Mouse (Mus musculus) liver, postnatal 0 days (tissue): ENCODE results near the gene Aldh3b1. TPM values are rescaled to one million over a fixed set of nuclear protein-coding genes. Genes with fewer than 3 reads are reported as not detected.

Source experiments
- ATAC-seq: fragments of 200-750 bp; cut with Nextera tagmentation; 2 replicates; pipeline ENCODE4 v1.8.0; 2017; ENCODE audit warnings: mild to moderate bottlenecking, moderate library complexity
- DNase-seq: peaks from one replicate; pipeline ENCODE4 v3.0.0-alpha.2; 2016
- H3K27ac ChIP-seq: fragments of 300-500 bp; sonication (generic); 2 replicates; pipeline ENCODE4 v1.5.1; 2014; ENCODE audit warnings: antibody characterized with exemption, moderate library complexity, mild to moderate bottlenecking, low read depth
- H3K27me3 ChIP-seq: fragments of 300-500 bp; sonication (generic); 2 replicates; pipeline ENCODE4 v1.6.1; 2014; ENCODE audit warnings: low read length, control low read depth, mixed read lengths; ENCODE audit not compliant: insufficient read depth
- H3K36me3 ChIP-seq: fragments of 300-500 bp; sonication (generic); replicated peaks from 2 replicates; pipeline ENCODE4 v1.6.1; 2014; ENCODE audit warnings: mild to moderate bottlenecking, control low read depth, low read length, moderate library complexity, mixed read lengths; ENCODE audit not compliant: insufficient read depth
- H3K4me1 ChIP-seq: fragments of 300-500 bp; sonication (generic); 2 replicates; pipeline ENCODE4 v1.6.1; 2014; ENCODE audit warnings: antibody characterized with exemption, mild to moderate bottlenecking, control low read depth; ENCODE audit not compliant: insufficient read depth
- H3K4me2 ChIP-seq: fragments of 300-500 bp; sonication (generic); 2 replicates; pipeline ENCODE4 v1.6.1; 2014; ENCODE audit warnings: low read depth, mild to moderate bottlenecking, low read length, moderate library complexity, mixed read lengths
- H3K4me3 ChIP-seq: fragments of 300-500 bp; sonication (generic); 2 replicates; pipeline ENCODE4 v1.5.1; 2014; ENCODE audit warnings: low read depth, low read length
- H3K9ac ChIP-seq: fragments of 300-500 bp; sonication (generic); replicated peaks from 2 replicates; pipeline ENCODE4 v1.6.1; 2014; ENCODE audit warnings: mild to moderate bottlenecking, moderate library complexity
- H3K9me3 ChIP-seq: fragments of 300-500 bp; sonication (generic); 2 replicates; pipeline ENCODE4 v1.6.1; 2016; ENCODE audit warnings: mild to moderate bottlenecking, control low read depth, low read length, mixed read lengths
- CTCF ChIP-seq: sonication (generic); IDR thresholded peaks from 2 replicates; pipeline ENCODE4 v1.5.1; 2016; ENCODE audit warnings: antibody characterized with exemption, low read depth
- EP300 ChIP-seq: IDR thresholded peaks from 2 replicates; pipeline ENCODE4 v1.6.1; 2016; ENCODE audit warnings: antibody characterized with exemption, low read depth, mild to moderate bottlenecking
- WGBS: fragments of 180-500 bp; shearing (Covaris S2); extraction: QIAGEN DNeasy Blood & Tissue Kit; methylation state at CpG from one replicate; pipeline ENCODE4 v1.1.7; 2014; ENCODE audit not compliant: insufficient replicate concordance; 5-methylcytosine and 5-hydroxymethylcytosine counted together
- polyA plus RNA-seq: library from polyadenylated mRNA; unstranded; fragments of >200 nt; fragmentation: Nextera tagmentation; extraction: Ambion mirVana; gene quantifications from 2 replicates; pipeline ENCODE4 v1.2.1, GENCODE M21; 2015

Aldh3b1 gene
- polyA plus RNA-seq, 1 experiment from 2014 or later: 9.5 TPM

- H3K36me3 ChIP-seq: peaks cover 28% of the 10 kb centered on the region
- peak overlapping the region; percentile 84; the same call in 1 of the 2 replicates for H3K9ac ChIP-seq
- peak overlapping the region; percentile 90 for H3K4me2 ChIP-seq
- H3K27ac ChIP-seq: peak overlapping the region; percentile 91
- TF ChIP-seq CTCF (no peak), EP300 (no peak)
- no peak for ATAC-seq
- DNase-seq: no peak
- peak overlapping the region; percentile 72 for H3K4me3 ChIP-seq
- WGBS: 62% methylated on average over 8 of the region's 8 CpGs
- H3K9me3 ChIP-seq: no peaks in the 10 kb centered on the region
- H3K27me3 ChIP-seq: no peaks in the 10 kb centered on the region
- peaks cover 40% of the 10 kb centered on the region for H3K4me1 ChIP-seq
Measured at GRCm38 (mm10) chr19:3907876-3908660, 21.5 kb downstream of the Aldh3b1 start.

DNA sequence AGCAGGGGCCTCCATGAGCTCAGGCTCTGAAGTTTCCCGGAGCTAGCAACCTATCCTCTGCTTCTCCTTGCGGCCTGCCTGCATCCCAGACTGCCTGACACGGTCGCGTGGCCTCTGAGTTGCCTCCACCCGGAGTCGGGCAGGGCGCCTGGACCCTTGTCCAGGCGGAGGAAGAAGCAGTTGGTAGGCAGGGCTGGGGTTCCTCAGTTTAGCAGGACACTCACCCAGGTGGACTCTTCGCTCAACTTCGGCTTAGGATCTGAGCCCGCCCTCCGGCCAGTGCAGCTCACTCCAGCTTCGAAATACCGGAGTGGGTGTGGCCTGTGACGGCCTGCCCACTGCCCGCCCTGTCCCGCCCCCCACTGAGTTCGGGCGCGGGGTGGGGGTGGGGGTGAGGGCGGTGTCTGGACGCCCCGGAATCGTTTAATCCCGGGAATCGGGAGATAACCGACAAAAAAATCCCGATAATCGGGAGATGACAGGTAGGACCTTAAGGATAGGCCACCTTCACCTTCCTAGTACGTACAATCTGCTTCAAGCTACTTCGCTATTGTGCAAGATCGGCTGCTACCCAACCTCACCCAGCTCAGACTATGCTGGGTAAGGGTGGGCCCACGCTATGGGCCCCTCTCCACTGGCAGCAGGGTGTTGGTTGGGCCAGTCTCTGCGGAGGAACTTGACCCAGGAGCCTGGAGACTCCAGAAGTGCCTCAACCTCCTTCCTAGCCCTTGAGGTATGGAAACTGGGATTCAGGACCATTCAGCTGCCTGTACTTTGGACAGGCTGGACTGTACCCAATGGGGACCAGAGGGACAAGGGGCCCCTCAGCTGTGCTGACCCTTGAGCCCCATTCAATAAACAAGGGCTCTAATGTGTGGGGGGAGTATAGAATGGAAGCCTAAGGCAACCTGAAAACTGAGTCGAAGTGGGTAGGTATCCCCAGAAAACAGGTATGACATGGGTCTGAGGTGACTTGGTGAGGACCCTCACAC is 22.5 kb downstream of the Aldh3b1 start, which contains the start of gene Tcirg1:
Gene Tcirg1, minus strand, starts transcription at position 339 of the 992 bp plus-strand sequence.
- Histone ChIP-seq H3K4me2 (peak within 1 kb of the TSS; percentile 90), H3K27me3 (no peaks in the 10 kb centered on the region), H3K27ac (peak within 1 kb of the TSS; percentile 91), H3K4me1 (peaks cover 40% of the 10 kb centered on the region), H3K4me3 (peak within 1 kb of the TSS; percentile 72), H3K9me3 (no peaks in the 10 kb centered on the region), H3K36me3 (peaks cover 38% of the 10 kb centered on the region), H3K9ac (peak within 1 kb of the TSS; percentile 84)
- ATAC-seq (peak; percentile 87), DNase-seq (peak; percentile 86)
- WGBS: 3% methylated on average over 35 of the region's 36 CpGs
- TF ChIP-seq CTCF: no peak
- no peak for TF ChIP-seq EP300

GRCm38 (mm10) chr19:3906326-3906725 is 23.3 kb downstream of the Aldh3b1 start:
- TF ChIP-seq CTCF (no peak), EP300 (no peak)
- Histone ChIP-seq H3K4me2 (peak overlapping the region; percentile 90), H3K4me1 (peaks cover 32% of the 10 kb centered on the region), H3K4me3 (peak overlapping the region; percentile 72), H3K9me3 (no peaks in the 10 kb centered on the region), H3K9ac (peak overlapping the region; percentile 84), H3K27ac (peak overlapping the region; percentile 91), H3K27me3 (no peaks in the 10 kb centered on the region), H3K36me3 (peaks cover 45% of the 10 kb centered on the region)
- no peak for ATAC-seq
- DNase-seq: no peak
- 2% methylated on average over 10 of the region's 10 CpGs for WGBS

GRCm38 (mm10) chr19:3905261-3905969 is 24.2 kb downstream of the Aldh3b1 start:
- H3K4me3 ChIP-seq: peak overlapping the region; percentile 72
- ATAC-seq (peak; percentile 8), DNase-seq (peak; percentile 63)
- peak overlapping the region; percentile 84 for H3K9ac ChIP-seq
- no peaks in the 10 kb centered on the region for H3K27me3 ChIP-seq
- WGBS: 7% methylated on average over 6 of the region's 6 CpGs
- H3K27ac ChIP-seq: peak overlapping the region; percentile 91
- H3K4me2 ChIP-seq: peak overlapping the region; percentile 90
- peaks cover 32% of the 10 kb centered on the region for H3K4me1 ChIP-seq
- H3K36me3 ChIP-seq: peaks cover 49% of the 10 kb centered on the region
- H3K9me3 ChIP-seq: no peaks in the 10 kb centered on the region
- no peak for TF ChIP-seq CTCF
- TF ChIP-seq EP300: 0 out of 2 replicates have a peak, but pooled peaks have one; percentile 3

- DNase-seq: no peak
- WGBS: 69% methylated on average over 10 of the region's 10 CpGs
- no peak for ATAC-seq
- H3K4me2 ChIP-seq: peak overlapping the region; percentile 90
- peaks cover 32% of the 10 kb centered on the region for H3K4me1 ChIP-seq
- H3K9me3 ChIP-seq: no peaks in the 10 kb centered on the region
- H3K4me3 ChIP-seq: peak overlapping the region; percentile 72; the same call in 1 of the 2 replicates
- no peak overlapping the region for H3K27ac ChIP-seq
- no peaks in the 10 kb centered on the region for H3K27me3 ChIP-seq
- peaks cover 45% of the 10 kb centered on the region for H3K36me3 ChIP-seq
- no peak for TF ChIP-seq EP300
- no peak for TF ChIP-seq CTCF
- no peak overlapping the region for H3K9ac ChIP-seq
Measured at GRCm38 (mm10) chr19:3904363-3904675, 25.3 kb downstream of the Aldh3b1 start.
